ENCODE assay signal across 8 mouse cellular contexts in the genomic region with DNA sequence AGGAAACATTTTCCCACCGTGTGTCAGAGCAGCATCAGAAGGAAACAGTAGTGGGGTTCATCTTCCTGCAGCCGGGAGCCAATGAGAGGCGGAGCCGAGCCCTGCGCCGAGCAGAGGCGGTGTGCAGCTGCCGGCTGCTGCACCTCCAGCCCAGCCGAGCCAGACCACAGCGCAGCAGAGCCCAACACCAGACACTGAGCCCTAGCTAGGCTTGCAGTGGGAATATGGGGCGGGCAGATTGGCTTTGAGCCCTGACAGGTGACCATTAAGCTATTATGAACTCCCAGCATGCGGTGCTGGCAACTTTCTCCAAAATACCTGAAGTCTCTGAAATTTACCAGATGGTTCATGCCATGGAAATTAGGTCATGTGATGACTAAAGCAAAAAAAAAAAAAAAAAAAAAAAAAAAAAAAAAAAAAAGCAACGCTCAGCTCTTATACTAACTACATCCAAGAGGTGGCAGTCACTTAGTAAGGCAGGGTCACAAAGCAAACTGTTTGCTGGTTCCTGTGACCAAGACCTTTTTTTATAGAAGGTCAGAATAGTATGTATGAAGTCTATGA.
DNase-seq lines count a peak whose midpoint lies in the region; ATAC-seq lines count a peak whose summit lies in the region.

No protein-coding gene starts in this region.

- peak; percentile 98 for ATAC-seq in megakaryocyte-erythroid progenitor cell, adult 5-6 weeks (replicated peaks; ENCODE audit: low FRiP score, low TSS enrichment, poor library complexity, severe bottlenecking)

- peak; percentile 54 for DNase-seq in adipocyte (ENCODE audit: low spot score)
- DNase-seq in embryo, embryonic 10 days (ENCODE audit: low spot score) = peak; percentile 85
- peak; percentile 67 for DNase-seq in gastrocnemius, postnatal 10 days
- peak; percentile 89 for DNase-seq in induced T-regulatory cell, adult 2 months (ENCODE audit: low read depth)
- peak; percentile 68 to 69 for DNase-seq in left cerebral cortex, postnatal 14 days (ENCODE audit: low spot score in 2 of 2)
- peak; percentile 67 for DNase-seq in right cerebral cortex, postnatal 14 days
- peak; percentile 67 to 71 for DNase-seq in urinary bladder, postnatal 4 days (ENCODE audit: low spot score in 2 of 2)

- intact Hi-C loops in left cerebral cortex, postnatal 14 days (cut with DNase I) = no loop called here

Comparison
In these comparisons a context has a peak if more than half of its experiments do, and no peak if none do; other contexts are left out.
1. Peak in every context shown above with its lines: DNase-seq and ATAC-seq.